Mouse (Mus musculus) E14TG2a.4 (cell line): ENCODE results near the gene Samsn1.

Experiments
- CTCF ChIP-seq: conservative IDR thresholded peaks from 2 replicates; pipeline ENCODE4 v1.5.1; 2014; ENCODE audit warnings: low read length
- NANOG ChIP-seq: IDR thresholded peaks from 2 replicates; pipeline ENCODE4 v1.6.1; 2014; ENCODE audit warnings: borderline replicate concordance, low read length, mixed read lengths
- POU5F1 ChIP-seq: IDR thresholded peaks from 2 replicates; pipeline ENCODE4 v1.6.1; 2014; ENCODE audit warnings: low read length, borderline replicate concordance

DNA sequence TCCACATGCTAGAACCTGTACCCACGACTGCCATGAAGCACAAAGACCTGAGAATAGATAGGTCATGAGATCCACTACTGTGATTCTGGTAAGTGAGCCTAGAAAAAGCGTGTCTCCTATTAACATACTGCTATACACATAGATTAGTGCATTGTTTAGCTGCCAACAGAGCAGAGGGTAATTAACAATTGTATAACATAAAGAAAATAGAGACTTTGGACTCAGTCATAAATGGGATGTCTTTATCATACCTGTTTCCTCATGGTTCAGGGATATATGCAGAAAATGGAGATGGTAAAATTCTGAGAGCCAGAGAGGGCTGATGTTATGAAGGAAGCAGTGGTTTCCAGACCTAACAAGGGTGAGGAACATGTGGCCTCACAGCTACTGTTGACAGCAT lies 95.6 kb downstream of the Samsn1 start:
- TF ChIP-seq CTCF: no peak
- no peak for TF ChIP-seq POU5F1
- no peak for TF ChIP-seq NANOG
